Mouse (Mus musculus) ES-E14 (cell line): Measurements from ENCODE around the gene Gfer.

Experiments
- CHD2 ChIP-seq: IDR thresholded peaks from 2 replicates; pipeline ENCODE4 v1.6.1; 2014; ENCODE audit warnings: mild to moderate bottlenecking, low read depth, low read length, inconsistent platforms
- HCFC1 ChIP-seq: IDR thresholded peaks from 2 replicates; pipeline ENCODE4 v1.6.1; 2012; ENCODE audit warnings: low read length, inconsistent platforms, borderline replicate concordance; ENCODE audit not compliant: insufficient read depth
- MAFK ChIP-seq: IDR thresholded peaks from 2 replicates; pipeline ENCODE4 v1.6.1; 2014; ENCODE audit warnings: mild to moderate bottlenecking, low read depth, low read length, inconsistent platforms; ENCODE audit not compliant: insufficient read depth
- ZC3H11A ChIP-seq: IDR thresholded peaks from 2 replicates; pipeline ENCODE4 v1.6.1; 2012; ENCODE audit warnings: low read depth, mild to moderate bottlenecking, inconsistent platforms, low read length, borderline replicate concordance
- ZNF384 ChIP-seq: IDR thresholded peaks from 2 replicates; pipeline ENCODE4 v1.6.1; 2012; ENCODE audit warnings: low read depth, low read length, inconsistent platforms

DNA sequence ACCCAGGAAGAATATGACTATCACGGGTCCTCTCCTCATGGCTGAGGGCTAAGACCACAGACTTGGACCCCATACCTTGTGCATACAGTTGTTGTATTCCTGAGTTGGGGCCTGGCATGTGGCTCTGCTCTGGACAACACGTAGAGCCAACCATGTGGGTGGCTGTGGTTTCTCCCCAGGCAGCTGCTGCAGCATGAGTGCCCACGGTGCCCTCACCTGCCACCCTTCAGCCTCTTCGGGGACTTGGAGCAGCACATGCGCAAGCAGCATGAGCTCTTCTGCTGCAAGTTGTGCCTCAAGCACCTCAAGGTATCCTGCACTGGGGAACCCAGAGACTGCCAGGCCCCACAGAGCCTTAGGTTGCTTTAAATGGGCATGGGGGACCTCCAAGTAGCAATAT is 19.1 kb downstream of the Gfer start:
- TF ChIP-seq HCFC1 (no peak), CHD2 (no peak), ZNF384 (no peak), ZC3H11A (no peak), MAFK (no peak)
